ENCODE assay signal across 8 mouse cellular contexts in the genomic region with DNA sequence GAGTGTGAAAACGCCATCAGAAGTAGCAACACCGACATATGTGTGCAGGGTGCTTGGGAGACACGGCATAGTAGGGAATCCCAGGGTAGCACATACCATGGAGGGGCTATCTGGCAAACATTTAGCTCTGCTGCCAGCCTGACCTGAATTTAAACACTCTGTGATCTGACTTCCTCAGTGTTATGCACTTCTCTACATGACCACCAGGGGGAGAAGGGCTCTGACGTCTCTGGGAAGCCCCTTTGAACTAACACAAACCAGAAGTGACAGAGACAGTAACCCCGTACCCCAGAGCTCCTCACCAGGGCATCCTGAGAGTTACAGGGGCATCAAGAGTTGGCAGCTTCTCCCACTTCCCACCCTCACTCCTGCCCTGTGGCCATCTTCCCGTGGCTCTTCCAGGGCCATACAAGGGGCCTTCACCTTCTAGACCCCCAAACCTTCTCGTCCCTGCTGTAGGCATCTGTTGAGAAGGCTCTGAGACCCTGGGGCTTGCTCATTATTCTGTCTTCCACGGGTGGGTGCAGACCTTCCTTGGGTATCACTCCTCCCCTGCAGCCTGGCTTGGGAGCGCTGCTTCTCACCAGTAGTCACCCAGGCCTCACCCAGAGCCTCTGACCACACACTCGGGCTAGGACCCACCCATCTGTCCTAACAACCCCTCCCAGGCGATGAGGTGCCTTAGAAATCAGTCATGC. TPM values are rescaled to one million over a fixed set of nuclear protein-coding genes. Genes with fewer than 3 reads are reported as not detected.
DNase-seq lines count a peak whose midpoint lies in the region; ATAC-seq lines count a peak whose summit lies in the region.

No protein-coding gene starts in this region.

- WGBS in kidney, embryonic 16.5 days: 41% methylated on average over 11 of the region's 11 CpGs
- 47% methylated on average over 11 of the region's 11 CpGs for WGBS in hindbrain, embryonic 16.5 days

- H3K9me3 ChIP-seq in kidney, embryonic 16.5 days (ENCODE audit: low read length): no peaks in the 10 kb centered on the region
- H3K9me3 ChIP-seq in hindbrain, embryonic 16.5 days (ENCODE audit: control insufficient read depth, low read length): no peaks in the 10 kb centered on the region

- H3K4me1 ChIP-seq in kidney, embryonic 16.5 days (ENCODE audit: insufficient read depth, low read length): no peaks in the 10 kb centered on the region
- peaks cover 14% of the 10 kb centered on the region for H3K4me1 ChIP-seq in hindbrain, embryonic 16.5 days (ENCODE audit: control insufficient read depth, insufficient read depth, low read depth, low read length)

- H3K4me3 ChIP-seq in kidney, embryonic 16.5 days (ENCODE audit: low read length): no peak overlapping the region
- H3K4me3 ChIP-seq in hindbrain, embryonic 16.5 days (ENCODE audit: low read length): no peak overlapping the region

- no peak overlapping the region for H3K9ac ChIP-seq in kidney, embryonic 16.5 days (replicated peaks; ENCODE audit: low read length)
- no peak overlapping the region for H3K9ac ChIP-seq in hindbrain, embryonic 16.5 days (ENCODE audit: low read depth, low read length)

- H3K27ac ChIP-seq in kidney, embryonic 16.5 days (ENCODE audit: low read length): no peak overlapping the region
- no peak overlapping the region for H3K27ac ChIP-seq in hindbrain, embryonic 16.5 days (ENCODE audit: low read depth, low read length)

- no peak overlapping the region for H3K4me2 ChIP-seq in kidney, embryonic 16.5 days (replicated peaks; ENCODE audit: low read depth, low read length)
- H3K4me2 ChIP-seq in hindbrain, embryonic 16.5 days (ENCODE audit: low read length): no peak overlapping the region

- no peaks in the 10 kb centered on the region for H3K36me3 ChIP-seq in kidney, embryonic 16.5 days (ENCODE audit: insufficient read depth, low read length)
- H3K36me3 ChIP-seq in hindbrain, embryonic 16.5 days (ENCODE audit: control insufficient read depth, insufficient read depth, low read length): no peaks in the 10 kb centered on the region; the same call in 1 of the 2 replicates

- DNase-seq in kidney, adult 18-20 months: peak; percentile 16
- DNase-seq in MEL-GATA-1-ER (ENCODE audit: extremely low read depth, low read depth): peak; percentile 9
- DNase-seq in cerebellum, postnatal 36 days: peak; percentile 59 to 78
- DNase-seq in mesoderm, embryonic 11.5 days (ENCODE audit: low read depth, low spot score): peak; percentile 73
- DNase-seq in thymus, postnatal 10 days (ENCODE audit: low spot score in 2 of 2): peak; percentile 7 to 60
- no peak for DNase-seq in layer of hippocampus, adult 9-11 months

- no peak for ATAC-seq in kidney, embryonic 16.5 days (ENCODE audit: low FRiP score, low TSS enrichment)
- 0 out of 2 replicates have a peak, but pooled peaks have one; percentile 26 for ATAC-seq in hindbrain, embryonic 16.5 days

- H3K27me3 ChIP-seq in kidney, embryonic 16.5 days (ENCODE audit: insufficient read depth, low read length): no peaks in the 10 kb centered on the region
- H3K27me3 ChIP-seq in hindbrain, embryonic 16.5 days (replicated peaks; ENCODE audit: control insufficient read depth, insufficient read depth, low read length): no peaks in the 10 kb centered on the region

RNA-seq across cellular contexts. Expression of a gene that starts 37.3 kb away (rescaled TPM):
- not detected in 2 replicates for polyA plus RNA-seq in kidney, embryonic 16.5 days (2015; fragmentation: Nextera tagmentation; extraction: Ambion mirVana)
- not detected in 2 replicates for polyA plus RNA-seq in hindbrain, embryonic 16.5 days (2015; fragmentation: Nextera tagmentation; extraction: Ambion mirVana)
